Mouse (Mus musculus) stomach, postnatal 0 days (tissue): ENCODE results near the gene B3galt1. TPM values are rescaled to one million over a fixed set of nuclear protein-coding genes. Genes with fewer than 3 reads are reported as not detected.

Experiments
- ATAC-seq: fragments of 200-750 bp; cut with Nextera tagmentation; 2 replicates; pipeline ENCODE4 v1.8.0; 2017; ENCODE audit not compliant: low FRiP score, low TSS enrichment
- DNase-seq: peaks from one replicate; pipeline ENCODE4 v3.0.0-alpha.2; 2016; ENCODE audit warnings: low spot score
- H3K27ac ChIP-seq: fragments of 300-500 bp; sonication (generic); replicated peaks from 2 replicates; pipeline ENCODE4 v1.5.1; 2014; ENCODE audit warnings: mild to moderate bottlenecking, control low read depth
- H3K27me3 ChIP-seq: fragments of 300-500 bp; sonication (generic); 2 replicates; pipeline ENCODE4 v1.6.1; 2014; ENCODE audit warnings: low read length; ENCODE audit not compliant: control insufficient read depth, insufficient read depth
- H3K36me3 ChIP-seq: fragments of 300-500 bp; sonication (generic); 2 replicates; pipeline ENCODE4 v1.6.1; 2014; ENCODE audit warnings: low read length, mixed read lengths; ENCODE audit not compliant: control insufficient read depth, insufficient read depth
- H3K4me1 ChIP-seq: fragments of 300-500 bp; sonication (generic); replicated peaks from 2 replicates; pipeline ENCODE4 v1.6.1; 2014; ENCODE audit warnings: antibody characterized with exemption; ENCODE audit not compliant: control insufficient read depth, insufficient read depth
- H3K4me2 ChIP-seq: fragments of 300-500 bp; sonication (generic); replicated peaks from 2 replicates; pipeline ENCODE4 v1.6.1; 2014; ENCODE audit warnings: low read depth, mild to moderate bottlenecking, control low read depth, moderate library complexity
- H3K4me3 ChIP-seq: fragments of 300-500 bp; sonication (generic); 2 replicates; pipeline ENCODE4 v1.5.1; 2014; ENCODE audit warnings: low read depth, low read length, control low read depth
- H3K9ac ChIP-seq: fragments of 300-500 bp; sonication (generic); 2 replicates; pipeline ENCODE4 v1.6.1; 2014; ENCODE audit warnings: mild to moderate bottlenecking, low read length, control low read depth, mixed read lengths
- H3K9me3 ChIP-seq: fragments of 300-500 bp; sonication (generic); 2 replicates; pipeline ENCODE4 v1.6.1; 2016; ENCODE audit warnings: low read length; ENCODE audit not compliant: control insufficient read depth
- CTCF ChIP-seq: IDR thresholded peaks from 2 replicates; pipeline ENCODE4 v1.5.1; 2016; ENCODE audit warnings: antibody characterized with exemption, low read depth, mild to moderate bottlenecking, moderate library complexity
- EP300 ChIP-seq: optimal IDR thresholded peaks from 2 replicates; pipeline ENCODE3; 2016; ENCODE audit warnings: antibody characterized with exemption
- WGBS: fragments of 180-500 bp; shearing (Covaris S2); extraction: QIAGEN DNeasy Blood & Tissue Kit; methylation state at CpG from one replicate; pipeline ENCODE4 v1.1.7; 2014; 5-methylcytosine and 5-hydroxymethylcytosine counted together
- polyA plus RNA-seq: library from polyadenylated mRNA; unstranded; fragments of >200 nt; fragmentation: Nextera tagmentation; extraction: Ambion mirVana; gene quantifications from 2 replicates; pipeline ENCODE4 v1.2.1, GENCODE M21; 2015

B3galt1 gene
- polyA plus RNA-seq, 1 experiment from 2014 or later: 2.1 TPM

DNA sequence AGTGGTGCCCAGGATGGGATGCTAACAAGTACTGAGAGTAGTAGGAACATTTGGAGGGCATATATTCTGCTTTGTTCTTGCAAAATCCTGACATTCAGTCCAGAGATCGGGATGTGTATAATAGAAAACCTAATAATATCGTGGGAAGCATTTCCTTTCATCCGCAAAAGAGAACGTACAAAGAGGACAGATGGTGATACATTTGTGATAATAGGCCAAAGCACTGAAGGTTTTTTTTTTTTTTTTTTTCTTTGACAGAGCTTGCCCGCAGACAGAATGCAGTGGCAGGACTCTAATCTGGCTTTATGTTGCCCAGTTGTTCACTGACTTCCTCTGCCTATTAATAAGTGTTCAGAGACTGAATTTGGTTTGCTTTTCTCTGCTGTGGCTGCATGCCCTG lies 256.7 kb downstream of the B3galt1 start:
- Histone ChIP-seq H3K4me2 (no peak overlapping the region), H3K4me1 (no peaks in the 10 kb centered on the region), H3K9ac (no peak overlapping the region), H3K9me3 (no peaks in the 10 kb centered on the region), H3K27ac (no peak overlapping the region), H3K4me3 (no peak overlapping the region), H3K27me3 (no peaks in the 10 kb centered on the region), H3K36me3 (no peaks in the 10 kb centered on the region)
- 78% methylated on average over 5 of the region's 5 CpGs for WGBS
- DNase-seq (no peak), ATAC-seq (no peak)
- TF ChIP-seq EP300 (no peak), CTCF (no peak)

DNA sequence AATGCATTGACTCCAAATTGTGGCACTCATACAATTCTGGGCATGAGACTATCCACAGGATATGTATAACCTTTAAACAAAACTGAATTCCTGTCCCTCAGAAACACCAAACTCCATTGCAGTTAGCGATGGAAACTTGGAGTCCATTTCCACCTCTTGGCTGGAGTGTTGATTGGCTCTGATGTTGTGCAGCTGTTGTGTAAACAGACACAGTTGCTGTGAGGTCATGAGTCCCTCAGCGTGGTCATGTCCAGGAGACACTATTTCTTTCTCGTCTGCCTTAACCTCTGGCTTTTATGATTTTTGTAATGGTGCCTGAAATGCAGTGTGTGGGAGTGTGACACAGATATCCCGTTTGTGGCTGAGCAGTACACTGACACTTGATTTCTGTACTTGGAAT lies 262.0 kb downstream of the B3galt1 start:
- Histone ChIP-seq H3K4me1 (no peaks in the 10 kb centered on the region), H3K9ac (no peak overlapping the region), H3K9me3 (no peaks in the 10 kb centered on the region), H3K36me3 (no peaks in the 10 kb centered on the region), H3K4me2 (no peak overlapping the region), H3K27me3 (no peaks in the 10 kb centered on the region), H3K27ac (no peak overlapping the region), H3K4me3 (no peak overlapping the region)
- TF ChIP-seq EP300: no peak
- TF ChIP-seq CTCF: no peak
- ATAC-seq (no peak), DNase-seq (no peak)
- WGBS: 58% methylated on average over 4 of the region's 4 CpGs

DNA sequence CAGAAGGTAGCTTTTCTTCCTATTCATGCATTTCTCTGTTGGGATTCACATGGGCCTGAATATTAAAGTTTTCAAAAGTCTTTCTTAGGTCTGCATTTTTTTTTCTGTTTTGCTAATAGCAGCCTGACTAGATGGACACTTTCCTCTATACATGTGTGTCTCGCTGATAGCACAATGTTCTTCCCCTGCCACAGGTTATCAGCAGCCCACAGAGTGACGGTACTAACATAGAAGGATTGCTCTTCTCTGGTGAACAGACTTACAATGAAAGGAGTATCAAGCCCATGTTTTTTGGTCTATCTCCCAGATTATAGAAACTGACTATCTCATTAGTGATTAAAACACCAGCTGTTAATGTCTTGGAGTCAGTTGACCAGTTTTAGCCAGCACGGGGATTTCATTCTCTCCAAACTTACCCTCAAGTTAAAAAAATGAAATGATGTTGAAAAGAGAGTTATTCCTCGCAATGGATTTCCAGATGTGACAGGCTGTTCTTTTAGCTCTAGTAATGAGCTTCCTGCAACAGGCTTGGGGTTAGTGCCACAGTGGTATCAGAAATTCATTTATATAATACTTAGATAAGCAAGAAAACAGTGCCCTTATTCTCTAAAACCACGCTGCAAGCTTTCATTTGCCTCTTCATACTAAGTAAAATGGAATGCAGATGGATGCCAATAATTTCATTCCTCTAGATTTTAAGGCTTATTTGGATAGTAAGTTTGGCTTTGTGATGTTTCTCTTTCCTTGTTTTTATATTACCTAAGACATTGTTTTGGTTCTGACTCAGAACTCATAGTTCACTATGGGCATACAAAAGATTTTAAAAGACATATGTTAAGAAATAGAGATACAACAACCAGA lies 263.6 kb downstream of the B3galt1 start:
- 62% methylated on average over 5 of the region's 5 CpGs for WGBS
- DNase-seq (no peak), ATAC-seq (no peak)
- H3K27ac ChIP-seq: no peak overlapping the region
- H3K9ac ChIP-seq: no peak overlapping the region
- H3K9me3 ChIP-seq: no peaks in the 10 kb centered on the region
- H3K27me3 ChIP-seq: no peaks in the 10 kb centered on the region
- H3K36me3 ChIP-seq: no peaks in the 10 kb centered on the region
- TF ChIP-seq EP300: no peak
- no peak for TF ChIP-seq CTCF
- H3K4me3 ChIP-seq: no peak overlapping the region
- H3K4me2 ChIP-seq: no peak overlapping the region
- no peaks in the 10 kb centered on the region for H3K4me1 ChIP-seq

DNA sequence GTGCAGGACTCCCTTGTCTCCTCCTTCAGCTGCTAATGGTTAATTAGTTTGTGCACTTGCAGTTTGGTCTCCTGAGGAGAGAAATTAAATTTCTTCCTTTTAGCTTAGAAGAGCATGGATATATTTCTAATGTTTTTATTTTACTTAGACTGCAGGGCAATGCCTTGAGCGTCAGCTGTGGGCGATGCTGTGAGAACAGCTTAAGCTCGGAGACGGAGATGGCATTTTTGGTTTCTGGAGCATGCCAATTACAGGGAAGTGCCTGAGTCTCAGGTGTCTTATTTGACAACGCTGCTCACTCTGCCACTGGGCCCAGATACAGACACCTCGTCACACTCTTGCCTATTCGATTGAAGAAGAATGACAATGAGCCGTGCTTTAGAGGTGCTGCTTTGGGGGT lies 282.1 kb downstream of the B3galt1 start:
- ATAC-seq: no peak

DNA sequence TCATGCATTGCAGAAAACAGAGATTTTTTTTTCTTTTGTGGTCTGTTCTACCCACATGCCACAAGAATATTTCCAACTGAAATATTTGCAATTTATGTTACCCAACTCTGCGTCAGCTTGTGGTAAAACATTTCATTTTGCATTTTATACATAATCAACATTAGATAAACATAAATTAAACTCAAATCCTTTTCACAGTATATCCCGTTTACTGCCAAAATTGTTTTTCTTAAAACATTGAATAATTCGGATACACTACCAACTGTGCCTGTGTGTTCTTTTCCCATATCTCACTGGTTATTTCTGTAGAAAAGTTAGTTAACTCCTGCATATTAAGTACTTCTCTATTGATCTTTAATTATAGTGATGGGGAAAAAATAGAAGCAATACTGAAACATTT lies 285.1 kb downstream of the B3galt1 start:
- 78% methylated on average over 3 of the region's 3 CpGs for WGBS
- Histone ChIP-seq H3K36me3 (no peaks in the 10 kb centered on the region), H3K9me3 (no peaks in the 10 kb centered on the region), H3K27ac (no peak overlapping the region), H3K4me3 (no peak overlapping the region), H3K4me1 (no peaks in the 10 kb centered on the region), H3K27me3 (no peaks in the 10 kb centered on the region), H3K4me2 (no peak overlapping the region), H3K9ac (no peak overlapping the region)
- no peak for DNase-seq
- ATAC-seq: no peak
- TF ChIP-seq CTCF (no peak), EP300 (no peak)

More for the DNA sequence above, 282.1 kb downstream of the B3galt1 start:
- no peaks in the 10 kb centered on the region for H3K27me3 ChIP-seq
- DNase-seq: no peak
- no peaks in the 10 kb centered on the region for H3K36me3 ChIP-seq
- no peaks in the 10 kb centered on the region for H3K4me1 ChIP-seq
- TF ChIP-seq CTCF (no peak), EP300 (no peak)
- H3K27ac ChIP-seq: no peak overlapping the region
- H3K9ac ChIP-seq: no peak overlapping the region
- no peak overlapping the region for H3K4me3 ChIP-seq
- H3K9me3 ChIP-seq: no peaks in the 10 kb centered on the region
- 89% methylated on average over 8 of the region's 8 CpGs for WGBS
- H3K4me2 ChIP-seq: no peak overlapping the region

DNA sequence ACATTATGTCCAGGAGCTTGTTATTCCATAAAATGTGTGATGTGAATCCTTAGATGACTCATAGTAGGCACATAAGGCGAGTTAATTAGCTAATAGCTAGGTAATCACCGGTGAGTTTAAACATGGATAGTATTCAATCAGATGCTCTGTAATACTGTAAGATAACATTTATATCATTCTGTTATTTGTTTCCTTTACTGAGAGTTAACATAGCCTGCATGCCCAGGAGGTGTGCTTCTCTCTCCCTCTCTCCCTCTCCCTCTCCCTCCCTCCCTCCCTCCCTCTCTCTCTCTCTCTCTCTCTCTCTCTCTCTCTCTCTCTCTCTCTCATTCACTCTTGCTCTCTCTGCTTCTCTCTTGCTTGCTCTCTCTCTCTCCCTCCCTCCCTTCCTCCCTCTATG lies 292.7 kb downstream of the B3galt1 start:
- 88% methylated on average over 2 of the region's 2 CpGs for WGBS
- ATAC-seq: no peak

More for the DNA sequence above, 292.7 kb downstream of the B3galt1 start:
- Histone ChIP-seq H3K27me3 (no peaks in the 10 kb centered on the region), H3K36me3 (no peaks in the 10 kb centered on the region), H3K27ac (no peak overlapping the region), H3K9me3 (no peaks in the 10 kb centered on the region), H3K9ac (no peak overlapping the region), H3K4me2 (no peak overlapping the region), H3K4me3 (no peak overlapping the region), H3K4me1 (no peaks in the 10 kb centered on the region)
- TF ChIP-seq EP300 (no peak), CTCF (no peak)
- no peak for DNase-seq
